Mouse (Mus musculus) layer of hippocampus, adult 9-10 months (tissue): ENCODE data around the gene Crybg1.

Experiments used
- DNase-seq: peaks from one replicate; pipeline ENCODE4 v3.0.0; 2022; ENCODE audit warnings: low spot score

The Crybg1 gene

GRCm38 (mm10) chr10:44148337-44149317, at the start of gene Crybg1:
TSS of gene Crybg1 (minus strand) at chr10:44148853.
- no peak for DNase-seq

GRCm38 (mm10) chr10:44177365-44177764, 28.7 kb upstream of the Crybg1 start:
- no peak for DNase-seq

- no peak for DNase-seq
These were observed 27.9 kb upstream of the Crybg1 start for GRCm38 (mm10) chr10:44176548-44176947.

GRCm38 (mm10) chr10:44176120-44176519, 27.5 kb upstream of the Crybg1 start:
- no peak for DNase-seq

GRCm38 (mm10) chr10:44170145-44170544, 21.5 kb upstream of the Crybg1 start:
- DNase-seq, result no peak

- DNase-seq, result no peak
These were observed 18.4 kb upstream of the Crybg1 start for GRCm38 (mm10) chr10:44167061-44167460.

- DNase-seq, result no peak
These were observed 15.8 kb upstream of the Crybg1 start for GRCm38 (mm10) chr10:44164258-44164975.

- DNase-seq, result no peak
These were observed 14.4 kb upstream of the Crybg1 start for GRCm38 (mm10) chr10:44163028-44163427.

- DNase-seq, result no peak
These were observed 11.5 kb upstream of the Crybg1 start for GRCm38 (mm10) chr10:44160150-44160549.

GRCm38 (mm10) chr10:44157489-44157888, 8.8 kb upstream of the Crybg1 start:
- no peak for DNase-seq

GRCm38 (mm10) chr10:44150501-44150900, 1.8 kb upstream of the Crybg1 start:
- no peak for DNase-seq

GRCm38 (mm10) chr10:44143401-44143800, 5.3 kb downstream of the Crybg1 start:
- DNase-seq, result no peak

- no peak for DNase-seq
These were observed 10.4 kb downstream of the Crybg1 start for GRCm38 (mm10) chr10:44138137-44138855.

- DNase-seq, result no peak
These were observed 22.6 kb downstream of the Crybg1 start for GRCm38 (mm10) chr10:44126047-44126446.

- DNase-seq, result no peak
These were observed 24.2 kb downstream of the Crybg1 start for GRCm38 (mm10) chr10:44124400-44124933.

- DNase-seq, result no peak
These were observed 30.0 kb downstream of the Crybg1 start for GRCm38 (mm10) chr10:44118616-44119015.

- DNase-seq, result no peak
These were observed 31.9 kb downstream of the Crybg1 start for GRCm38 (mm10) chr10:44116796-44117195.

- no peak for DNase-seq
These were observed 34.0 kb downstream of the Crybg1 start for GRCm38 (mm10) chr10:44114611-44115010.

- no peak for DNase-seq
These were observed 36.5 kb downstream of the Crybg1 start for GRCm38 (mm10) chr10:44112005-44112675.

- DNase-seq, result no peak
These were observed 37.5 kb downstream of the Crybg1 start for GRCm38 (mm10) chr10:44111168-44111567.

- DNase-seq, result no peak
These were observed 38.2 kb downstream of the Crybg1 start for GRCm38 (mm10) chr10:44110460-44110859.
